Mouse (Mus musculus): ENCODE measurements around the gene Armc3. TPM values are rescaled to one million over a fixed set of nuclear protein-coding genes. Genes with fewer than 3 reads are reported as not detected.

The Armc3 gene
- total RNA-seq, 2 experiments from 2014 or later: 0.18 TPM; not detected in 1

- DNase-seq: peak; percentile 28 to 40
Measured at GRCm38 (mm10) chr2:19351615-19352253, 152.6 kb downstream of the Armc3 start.

GRCm38 (mm10) chr2:19353158-19353557, 154.1 kb downstream of the Armc3 start:
- DNase-seq: no peak

Other genes with a start within 250 kb of the Armc3 start
- gene Pip4k2a, start 201.2 kb upstream of the Armc3 start, total RNA-seq (2021): 1 to 10 TPM; 6.3 to 7.7 TPM
- gene 4930426L09Rik, start 201.0 kb upstream of the Armc3 start, total RNA-seq (2021): not detected
- gene Msrb2, start 172.1 kb downstream of the Armc3 start, total RNA-seq (2021): 10 to 100 TPM; 62.6 to 68.2 TPM
- gene Ptf1a, start 246.4 kb downstream of the Armc3 start, total RNA-seq (2021): not detected